Mouse (Mus musculus): Measurements from ENCODE around the gene Ube2z.
"Not testable (repeated sequence)": the region's sequence is repeated elsewhere in the genome, so short reads cannot be mapped to it uniquely, and the experiment has no call there.

The Ube2z gene

DNA sequence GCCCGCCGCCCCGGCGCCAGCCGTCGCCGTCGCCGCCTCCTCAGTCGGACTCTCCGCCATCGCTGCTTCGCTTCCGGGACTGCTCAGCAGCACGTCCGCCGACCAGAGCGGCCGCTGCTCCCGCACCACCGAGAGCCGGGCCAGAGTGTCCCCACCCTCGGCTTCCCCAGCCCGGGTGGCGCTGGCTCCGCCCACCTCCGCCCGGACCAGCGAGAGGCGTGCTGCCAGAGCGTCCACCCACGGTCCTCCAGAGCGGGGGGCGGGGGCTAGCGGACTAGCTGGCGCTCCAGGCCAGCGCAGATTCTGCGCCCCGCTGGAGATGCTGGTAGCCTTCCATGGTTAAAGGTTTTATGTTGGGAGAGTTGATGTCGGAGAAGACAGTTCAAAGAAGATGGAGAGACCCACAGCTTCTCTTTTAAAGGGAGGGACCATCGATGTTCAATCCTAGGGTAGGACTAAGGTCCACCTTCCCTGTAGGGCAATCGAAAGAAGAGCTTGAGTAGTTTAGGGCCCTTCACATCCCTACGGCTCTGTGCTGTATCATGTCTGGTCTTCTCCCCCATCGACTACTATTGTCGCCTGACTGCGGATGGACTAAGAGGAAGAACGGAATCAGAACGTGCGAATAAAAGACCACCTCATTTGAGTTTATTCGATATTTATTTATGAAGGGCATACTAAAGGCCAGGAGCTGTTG, at the start of gene Ube2z:
Gene Ube2z, minus strand, starts transcription at position 174 of the 697 bp plus-strand sequence.
- DNase-seq = peak; percentile 98

DNA sequence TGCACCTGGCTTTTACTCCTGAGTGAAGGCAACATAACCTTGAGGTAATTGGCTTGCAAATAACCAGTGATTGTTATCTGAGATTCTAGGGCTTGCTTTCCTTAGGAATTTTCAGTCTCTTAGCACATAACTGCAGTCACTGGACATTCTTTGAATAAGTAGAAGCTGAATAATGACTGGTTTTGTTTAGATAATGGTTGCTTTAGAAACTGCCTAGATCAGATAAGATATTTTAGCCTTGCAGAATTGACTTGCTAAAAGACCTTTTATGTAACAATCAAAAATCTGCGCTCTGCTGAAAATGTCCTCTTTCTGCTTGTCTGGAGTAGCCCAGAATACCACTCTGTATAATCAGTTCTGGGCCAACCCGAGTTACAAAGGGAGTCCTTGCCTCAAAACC, 48.9 kb upstream of the Ube2z start:
- DNase-seq = no peak

DNA sequence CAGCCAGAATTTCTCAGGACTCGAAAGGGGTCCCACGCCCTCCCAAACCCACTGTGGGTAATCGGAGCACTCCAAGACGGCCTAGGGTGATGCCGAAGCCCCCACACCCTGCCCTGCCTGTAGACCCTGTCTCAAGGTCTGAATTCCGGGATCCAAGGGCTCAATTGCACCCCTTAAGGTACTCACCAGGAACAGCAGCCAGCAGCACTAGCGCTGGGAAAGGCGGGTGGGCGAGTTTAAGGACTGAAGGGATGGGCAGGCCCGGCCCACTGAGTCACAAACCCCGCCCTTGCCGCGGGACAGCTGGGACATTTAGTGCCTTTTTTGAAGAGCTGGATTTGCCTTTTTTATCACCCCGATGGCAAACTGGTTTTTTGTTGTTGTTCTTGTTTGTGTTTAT, 46.6 kb upstream of the Ube2z start, which contains the start of gene Calcoco2:
Gene Calcoco2, minus strand, starts transcription at position 214 of the 400 bp plus-strand sequence.
- no peak for DNase-seq

DNA sequence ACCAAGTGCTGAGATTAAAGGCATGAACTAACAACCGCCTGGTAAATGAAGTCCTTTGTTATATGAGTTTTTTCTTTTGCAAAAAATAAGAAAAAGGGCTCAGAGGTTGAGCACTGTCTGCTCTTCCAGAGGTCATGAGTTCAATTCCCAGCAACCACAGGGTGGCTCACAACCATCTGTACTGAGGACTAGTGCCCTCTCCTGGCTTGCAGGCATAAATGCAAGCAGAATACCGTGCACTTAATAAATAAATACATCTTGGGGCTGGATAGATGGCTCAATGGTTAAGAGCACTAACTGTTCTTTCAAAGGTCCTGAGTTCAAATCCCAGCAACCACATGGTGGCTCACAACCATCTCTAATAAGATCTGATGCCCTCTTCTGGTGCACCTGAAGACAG, 45.8 kb upstream of the Ube2z start:
- DNase-seq = not testable (repeated sequence)

DNA sequence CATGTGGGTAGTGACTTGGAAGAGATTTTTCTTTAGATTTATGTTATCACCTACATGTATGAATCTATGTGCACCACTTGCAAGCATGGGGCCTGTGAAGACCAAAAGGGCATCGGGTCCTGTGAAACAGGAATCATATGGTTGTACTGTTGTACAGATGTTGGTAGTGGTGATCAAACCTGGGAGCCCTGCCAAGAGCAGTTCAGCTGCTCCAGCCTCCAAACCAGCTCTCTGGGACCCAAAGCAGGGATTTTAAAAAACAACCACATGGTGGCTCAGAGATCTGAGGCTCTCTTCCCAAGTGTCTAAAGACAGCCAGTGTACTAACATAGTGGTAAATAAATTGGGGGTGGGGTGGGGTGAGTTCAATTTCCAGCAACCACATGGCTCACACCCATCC, 43.2 kb upstream of the Ube2z start:
- no peak for DNase-seq

DNA sequence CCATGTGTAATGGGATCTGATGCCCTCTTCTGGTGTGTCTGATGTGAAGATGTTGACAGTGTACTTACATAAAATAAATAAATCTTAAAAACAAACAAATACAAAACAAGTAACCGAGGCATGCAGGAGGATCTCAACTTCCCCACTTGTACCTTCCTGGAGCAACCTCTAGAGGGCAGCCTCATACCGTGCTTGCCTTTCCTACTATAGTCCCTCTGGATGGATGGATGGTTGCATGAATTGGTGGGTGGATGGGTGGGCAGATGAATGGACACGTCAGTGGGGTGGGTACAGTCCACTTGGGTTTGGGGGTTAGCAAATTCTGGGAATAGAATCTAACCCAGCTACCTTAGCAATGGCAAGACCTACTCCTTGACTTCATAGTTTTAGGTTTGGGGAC, 28.2 kb upstream of the Ube2z start:
- peak; percentile 20 for DNase-seq

DNA sequence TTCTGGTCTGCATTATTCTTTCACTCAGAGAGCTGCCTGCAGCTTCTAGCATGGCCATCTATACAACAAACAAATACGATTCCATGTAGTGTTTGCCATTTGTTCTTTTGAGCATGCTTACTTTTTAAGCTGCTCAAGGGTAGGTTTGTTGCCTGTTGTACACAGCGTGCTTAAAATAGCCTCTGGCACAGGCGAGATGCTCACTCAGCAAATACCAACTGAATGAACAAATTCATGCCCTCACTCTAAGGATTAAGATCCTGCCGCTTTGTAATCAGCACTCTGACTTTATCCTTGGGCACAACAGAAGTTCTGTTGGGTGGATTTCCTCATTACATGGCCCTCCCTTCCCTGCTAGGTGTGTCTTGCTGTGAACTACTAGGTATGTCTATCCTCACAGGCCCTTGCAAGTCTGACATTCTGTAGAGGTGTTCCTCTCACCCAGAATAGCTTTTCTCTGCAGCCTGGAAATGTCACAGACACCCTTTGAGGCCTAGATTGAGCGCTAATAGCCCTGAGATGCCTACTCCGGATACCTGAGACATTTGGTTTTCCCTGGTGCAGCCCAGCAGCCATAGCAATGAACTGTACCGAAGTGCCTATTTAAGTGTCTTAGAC, 27.6 kb upstream of the Ube2z start:
- no peak for DNase-seq

DNA sequence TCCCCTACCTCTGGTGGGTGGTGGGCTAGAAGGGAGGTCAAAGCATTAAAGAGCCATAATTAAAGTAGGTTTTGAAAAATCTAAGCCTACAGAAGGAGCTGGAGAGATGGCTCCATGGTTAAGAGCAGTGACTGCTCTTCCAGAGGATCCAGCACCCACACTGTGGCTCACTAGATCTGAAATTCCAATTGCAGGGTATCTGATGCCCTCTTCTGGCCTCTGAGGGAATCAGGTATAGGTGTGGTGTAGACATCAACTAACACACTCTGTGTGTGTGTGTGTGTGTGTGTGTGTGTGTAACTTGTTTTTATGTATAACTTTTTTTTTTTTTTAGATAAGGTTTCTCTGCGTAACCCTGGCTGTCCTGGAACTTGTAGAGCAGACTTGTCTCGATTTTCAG, 25.9 kb upstream of the Ube2z start:
- no peak for DNase-seq

DNA sequence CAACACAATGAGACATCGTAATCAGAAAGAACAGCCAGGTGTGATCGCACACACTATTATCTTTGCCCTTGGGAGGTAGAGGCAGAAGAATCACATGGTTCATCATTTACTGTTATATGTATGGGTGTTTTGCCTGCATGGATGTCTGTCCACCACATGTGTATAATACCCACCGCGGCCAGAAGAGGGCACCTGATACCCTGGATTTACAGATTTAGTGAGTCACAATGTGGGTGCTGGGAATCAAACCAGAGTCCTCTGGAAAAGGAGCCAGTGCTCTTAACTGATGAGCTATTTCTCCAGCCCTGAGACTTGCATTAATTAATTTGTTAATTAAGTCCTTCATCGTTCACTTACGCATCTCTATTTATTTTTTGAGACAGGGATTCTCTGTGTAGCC, 22.8 kb upstream of the Ube2z start:
- DNase-seq = no peak

DNA sequence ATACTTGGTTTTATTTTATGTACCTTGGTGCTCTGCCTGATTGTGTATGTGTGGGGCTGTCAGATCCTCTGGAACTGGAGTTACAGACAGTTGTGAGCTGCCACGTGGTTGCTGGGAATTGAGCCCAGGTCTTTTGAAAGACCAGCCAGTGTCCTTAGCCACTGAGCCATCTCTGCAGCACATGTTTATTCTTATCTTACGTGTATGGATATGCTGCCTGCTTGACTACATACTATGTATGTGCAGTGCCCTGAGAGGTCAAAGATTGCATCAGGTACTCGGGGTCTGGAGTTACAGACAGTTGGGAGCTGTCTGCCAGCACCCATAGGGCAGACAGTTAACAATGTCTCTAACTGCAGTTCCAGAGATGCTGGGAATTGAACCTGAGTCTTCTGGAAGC, 17.5 kb upstream of the Ube2z start:
- no peak for DNase-seq

DNA sequence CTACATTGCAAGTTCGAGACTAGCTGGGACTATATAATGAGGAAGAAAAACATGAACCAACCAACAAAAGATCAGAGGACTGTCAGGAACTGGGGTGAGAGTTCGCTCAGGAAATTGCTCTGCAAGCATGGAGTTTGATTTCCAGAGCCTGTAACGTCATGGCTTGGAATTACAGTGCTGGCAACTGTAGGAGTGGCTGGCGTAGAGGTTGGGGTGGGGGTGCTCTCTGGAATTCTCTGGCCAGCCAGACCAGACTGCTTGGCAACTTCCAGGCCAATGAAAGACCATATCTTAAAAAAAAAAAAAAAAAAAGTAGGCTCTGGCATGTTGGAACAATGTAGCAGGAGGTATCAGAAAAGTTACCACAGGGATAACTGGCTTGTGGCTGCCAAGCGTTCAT, 15.5 kb upstream of the Ube2z start:
- no peak for DNase-seq

DNA sequence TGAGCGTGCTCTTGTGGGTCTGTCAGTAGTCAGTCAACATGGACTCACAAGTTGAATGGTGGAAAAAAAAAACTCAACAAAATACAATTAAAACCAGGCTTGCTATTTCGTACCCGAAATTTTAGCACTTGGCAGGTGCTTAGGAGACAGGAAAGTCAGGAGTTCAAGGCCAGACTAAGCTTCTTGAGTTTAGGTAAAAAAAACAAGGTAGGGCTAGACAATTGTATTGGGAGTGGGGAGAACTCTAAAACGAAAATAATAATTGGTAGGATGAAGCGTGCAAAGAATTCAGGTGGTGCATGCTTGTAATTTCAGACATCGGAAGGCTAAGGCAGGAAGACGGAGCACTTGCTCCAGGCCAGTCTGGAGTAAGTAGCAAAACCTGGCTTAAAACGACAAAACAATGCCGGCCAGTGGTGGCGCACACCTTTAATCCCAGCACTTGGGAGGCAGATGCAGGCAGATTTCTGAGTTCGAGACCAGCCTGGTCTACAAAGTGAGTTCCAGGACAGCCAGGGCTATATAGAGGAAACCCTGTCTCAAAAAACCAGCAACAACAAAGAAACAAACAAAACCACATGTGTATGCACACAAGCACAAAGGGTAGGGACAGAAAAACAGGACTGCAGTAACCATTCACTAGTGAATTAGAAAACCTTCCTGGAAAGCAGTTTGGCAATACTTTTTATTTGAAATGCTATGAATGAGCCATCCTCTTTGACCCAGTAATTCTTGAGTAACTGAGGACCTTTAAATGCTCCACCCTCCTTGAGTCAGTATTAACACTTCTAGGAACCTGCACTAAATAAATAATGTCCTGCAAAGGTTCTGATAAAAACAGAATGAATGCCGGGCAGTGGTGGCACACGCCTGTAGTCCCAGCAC, 11.3 kb upstream of the Ube2z start:
- DNase-seq = no peak

DNA sequence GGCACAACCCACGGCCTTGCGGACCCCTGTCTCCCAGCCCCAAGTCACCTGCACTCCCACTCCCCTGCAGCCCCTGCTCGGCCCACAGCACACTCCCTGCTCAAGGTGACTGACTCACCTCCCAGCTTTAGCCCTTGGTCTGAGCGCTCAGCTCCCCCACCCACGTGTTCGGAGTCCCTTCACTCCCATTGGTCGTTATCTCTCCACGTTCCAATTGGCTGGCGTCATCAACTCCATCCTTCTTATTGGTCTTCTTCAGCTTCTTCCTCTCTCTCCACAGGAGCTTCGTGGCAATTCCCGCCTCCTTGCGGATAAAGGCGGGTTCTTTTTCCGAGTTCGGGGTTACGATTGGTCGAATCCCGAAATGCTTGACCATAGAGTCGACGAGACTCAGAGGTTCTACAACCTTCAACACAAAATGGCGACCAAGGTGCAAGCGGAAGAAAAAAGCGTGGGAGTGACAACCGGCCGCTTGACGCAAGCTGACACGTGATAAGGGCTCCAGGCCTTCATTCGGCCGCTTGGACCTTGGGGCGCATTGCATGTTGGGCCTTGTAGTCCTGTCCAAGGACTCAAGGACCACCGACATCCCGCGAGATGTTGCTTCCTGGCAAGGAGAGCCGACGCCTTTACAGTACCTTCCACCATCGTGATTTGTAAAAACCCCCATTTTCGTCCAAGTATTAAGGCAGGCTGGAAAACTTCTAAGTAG, 10.5 kb upstream of the Ube2z start, which contains the start of gene Atp5g1:
Gene Atp5g1, minus strand, starts transcription at position 162 of the 712 bp plus-strand sequence.
- DNase-seq = peak; percentile 88

DNA sequence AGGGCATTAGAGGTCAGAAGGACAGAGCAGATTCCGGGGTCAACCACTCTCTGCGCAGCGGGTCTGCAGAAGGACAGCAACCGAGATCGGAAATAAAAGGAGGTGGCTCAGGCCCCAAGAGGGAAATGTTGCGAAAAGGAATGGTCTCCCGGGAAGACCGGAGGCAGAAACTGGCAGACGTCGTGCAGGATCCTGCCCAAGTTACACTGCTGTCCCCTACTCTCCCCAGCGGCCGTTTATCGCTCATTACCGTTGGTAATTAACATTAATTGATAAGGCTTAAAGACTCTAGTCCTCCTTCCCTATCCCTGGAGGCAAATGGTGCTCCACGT, 10.0 kb upstream of the Ube2z start:
- no peak for DNase-seq

DNA sequence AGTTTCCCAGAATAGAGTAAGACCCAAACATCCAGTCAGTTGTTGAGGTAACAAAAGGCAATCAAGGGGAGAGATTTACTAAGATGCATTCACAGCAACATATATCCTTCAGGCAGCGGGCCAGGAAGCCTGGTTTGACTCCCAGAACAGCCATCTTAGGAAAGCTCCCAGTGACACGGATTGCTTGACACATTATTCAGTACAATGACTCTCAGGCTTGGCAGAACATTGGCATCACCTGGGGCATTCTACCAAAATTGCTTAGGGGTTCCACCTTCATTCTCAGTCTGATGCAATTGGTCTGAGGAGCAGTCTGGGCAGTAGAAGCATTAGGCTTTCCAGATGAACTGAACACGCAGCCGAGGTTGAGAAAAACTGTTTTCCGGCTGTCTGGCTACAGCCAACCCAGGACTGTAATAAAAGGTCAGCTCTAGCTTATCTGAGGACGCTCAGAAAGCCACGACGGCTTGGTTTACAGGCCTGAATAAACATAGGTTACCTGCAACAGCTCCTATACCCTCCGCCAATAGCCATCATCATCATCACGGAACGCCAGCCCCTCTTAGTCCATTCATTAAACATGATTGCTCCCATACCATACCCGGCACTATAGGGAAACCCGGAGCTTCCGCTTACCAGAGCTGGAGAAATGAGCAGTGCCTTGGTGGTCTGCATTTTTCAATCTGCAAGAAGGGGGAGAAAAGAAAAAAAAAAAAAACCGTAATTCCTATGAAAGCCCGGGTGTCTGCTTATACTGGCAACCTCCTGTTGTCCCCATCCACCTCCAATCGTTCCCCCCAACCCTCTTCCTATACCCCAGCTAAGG, 9.4 kb upstream of the Ube2z start:
- DNase-seq = peak; percentile 44

DNA sequence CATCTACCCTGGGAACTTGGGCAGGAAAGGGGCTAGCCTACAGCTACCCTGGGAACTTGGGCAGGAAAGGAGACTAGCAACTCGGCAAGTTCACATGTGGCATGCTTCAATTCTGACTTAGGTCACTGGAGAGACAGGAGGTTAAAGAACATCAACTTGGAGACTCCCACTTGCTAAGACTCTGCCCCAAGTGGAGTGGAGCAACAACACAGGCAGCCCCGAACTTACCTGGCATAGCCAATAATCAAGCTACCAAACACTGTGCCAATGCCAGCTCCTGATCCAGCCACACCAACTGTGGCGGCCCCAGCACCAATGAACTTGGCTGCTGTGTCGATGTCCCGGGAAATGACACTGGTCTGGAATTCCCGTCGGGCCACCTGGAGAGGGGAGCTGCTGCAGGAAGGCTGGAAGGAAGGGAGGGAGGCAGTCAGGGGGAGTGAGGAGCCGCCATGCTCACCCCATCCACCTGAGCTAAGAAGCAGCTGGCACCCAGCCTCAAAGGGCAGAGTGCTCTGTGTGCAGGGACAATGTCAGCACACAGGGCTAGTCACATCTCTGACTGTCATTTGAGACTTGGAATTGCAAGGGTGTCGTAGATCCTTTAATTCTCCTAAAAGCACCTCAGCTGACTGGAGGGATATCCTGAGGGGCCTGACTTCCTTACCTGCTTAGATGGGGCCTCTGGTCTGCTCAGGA, 8.3 kb upstream of the Ube2z start:
- no peak for DNase-seq

DNA sequence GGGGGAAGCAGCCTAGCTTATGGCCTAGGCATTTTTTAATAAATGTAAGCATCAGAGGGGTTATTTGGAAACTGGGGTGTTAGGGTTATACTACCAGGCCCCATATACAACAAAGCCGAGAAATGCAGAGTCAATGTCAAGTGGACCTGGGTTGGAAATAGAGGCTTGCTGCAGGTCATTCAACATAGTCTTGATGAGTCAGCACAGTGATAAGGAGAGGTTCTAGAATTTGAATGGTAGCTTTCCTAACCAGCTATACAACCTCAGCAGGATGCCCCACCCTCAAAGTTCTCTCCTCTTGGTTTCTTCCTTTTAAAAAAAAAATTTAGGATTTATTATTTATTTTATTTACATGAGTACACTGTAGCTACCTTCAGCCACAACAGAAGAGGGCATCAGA, 5.8 kb upstream of the Ube2z start:
- DNase-seq = no peak

DNA sequence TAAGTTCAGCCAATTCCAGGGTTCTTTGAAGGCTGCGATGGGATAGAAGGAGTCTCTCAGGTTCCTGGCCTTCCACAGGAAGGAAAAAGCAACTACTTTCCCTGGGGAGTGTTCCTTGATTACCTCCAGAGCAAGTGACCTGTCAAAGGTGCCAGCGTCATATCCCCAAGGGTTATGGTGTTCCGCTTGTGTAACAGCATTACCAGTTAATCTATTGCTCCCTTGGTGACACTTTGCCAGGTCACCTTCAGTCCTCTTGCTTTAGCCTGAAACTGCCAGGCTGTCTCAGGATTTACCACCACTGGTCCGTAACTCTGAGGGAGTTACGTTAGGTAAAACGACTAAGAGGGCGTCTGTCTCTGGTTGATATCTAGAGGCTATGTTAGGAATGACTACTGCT, 5.2 kb upstream of the Ube2z start:
- DNase-seq = no peak

DNA sequence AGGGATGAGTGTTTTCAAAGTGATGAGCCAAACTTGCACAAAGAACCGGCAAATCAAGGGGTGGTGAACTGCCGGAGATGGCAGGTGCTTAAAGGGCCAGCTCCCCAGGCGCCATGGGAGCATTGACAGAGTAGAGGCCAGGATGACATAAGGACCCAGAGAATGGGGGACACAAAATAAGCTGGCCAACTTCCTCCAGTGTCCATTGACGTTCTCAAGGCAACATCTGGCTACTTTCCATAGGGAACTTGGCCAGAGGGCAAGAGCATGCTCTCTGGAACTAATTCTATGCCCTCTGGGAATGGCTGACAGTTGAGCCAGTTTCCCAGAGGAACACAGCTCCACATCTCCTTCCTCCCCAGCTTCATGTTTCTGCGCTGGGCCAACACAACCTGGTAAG, 3.0 kb upstream of the Ube2z start:
- DNase-seq = no peak

DNA sequence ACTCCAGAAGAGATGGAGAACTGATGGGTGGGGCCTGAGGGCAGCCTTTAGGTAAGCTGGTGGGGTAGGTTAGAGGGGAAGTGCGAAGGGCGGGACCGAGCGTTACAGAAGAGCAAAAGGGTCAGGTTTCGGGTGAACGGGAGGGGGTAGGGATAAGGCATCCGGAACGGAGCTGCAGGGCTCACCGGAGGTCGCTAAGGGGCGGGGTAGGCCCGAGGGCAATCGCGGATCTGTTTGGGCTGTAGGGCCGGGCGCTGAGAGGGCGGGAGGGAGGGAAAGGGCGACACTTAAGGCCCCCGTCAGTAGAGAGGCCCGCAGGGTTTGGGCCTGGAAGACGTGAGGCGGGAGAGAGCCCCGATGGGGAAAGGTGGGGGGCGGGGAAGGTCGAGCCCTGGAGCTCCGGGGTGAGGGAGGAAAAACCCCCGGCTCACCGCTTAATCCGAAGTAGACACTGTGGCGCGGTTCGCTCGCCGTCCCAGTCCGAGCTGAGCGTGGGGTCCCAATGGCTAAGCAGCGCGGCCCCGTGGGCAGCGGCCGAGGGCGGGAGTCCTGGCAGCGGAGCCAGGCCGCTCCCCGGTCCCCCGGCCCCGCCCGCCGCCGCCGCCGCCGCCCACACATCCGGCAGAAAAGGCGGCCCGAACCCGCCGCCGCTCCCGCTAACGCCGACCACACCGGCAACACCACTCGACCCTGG, 520 bp downstream of the Ube2z start:
- DNase-seq = no peak

DNA sequence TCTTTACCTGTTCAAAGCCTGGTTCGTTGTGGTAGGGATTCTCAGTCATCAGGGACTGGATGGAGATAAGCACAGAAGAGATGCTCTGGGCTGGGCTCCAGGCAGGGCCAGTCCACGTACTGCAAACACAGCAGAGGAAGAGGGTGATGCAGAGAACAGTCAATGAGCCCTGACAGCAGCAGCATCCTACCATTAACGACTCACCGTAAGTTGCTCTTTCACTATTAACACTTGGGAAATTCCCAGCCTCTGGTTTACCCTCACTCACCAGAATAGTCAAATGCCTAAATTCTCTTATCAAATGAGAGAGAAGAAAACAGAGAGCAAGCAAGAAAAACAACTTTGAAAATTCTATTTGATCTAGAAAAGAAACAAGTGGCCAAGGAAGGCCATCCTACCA, 6.9 kb downstream of the Ube2z start:
- DNase-seq = no peak

Data from right cerebral cortex, postnatal 4 days (tissue).